Mouse (Mus musculus) hematopoietic stem cell, adult 5-6 weeks (primary cell): Measurements from ENCODE around the gene Tmem260. TPM values are rescaled to one million over a fixed set of nuclear protein-coding genes. Genes with fewer than 3 reads are reported as not detected.

ENCODE experiments used
- ATAC-seq, 2 experiments: fragments of 125-278 bp in 1 of 2; replicated peaks in 1 of 2; 2 replicates each; pipeline ENCODE4 v1.8.0; 2016 to 2017; ENCODE audit warnings: inconsistent platforms in 2 of 2, mild to moderate bottlenecking in 2 of 2, moderate number of reproducible peaks in 2 of 2, low read depth in 1 of 2, moderate TSS enrichment in 1 of 2; ENCODE audit not compliant: low FRiP score in 2 of 2, poor library complexity in 2 of 2, severe bottlenecking in 2 of 2, insufficient read depth in 1 of 2, low TSS enrichment in 1 of 2
- total RNA-seq: library from RNA; stranded (forward); fragments of 172-1452, 232-1000 nt; gene quantifications from 2 replicates; pipeline ENCODE4 v1.2.3, GENCODE M21; 2017

Gene Tmem260
- total RNA-seq, 1 experiment from 2014 or later, result 24.7 TPM

DNA sequence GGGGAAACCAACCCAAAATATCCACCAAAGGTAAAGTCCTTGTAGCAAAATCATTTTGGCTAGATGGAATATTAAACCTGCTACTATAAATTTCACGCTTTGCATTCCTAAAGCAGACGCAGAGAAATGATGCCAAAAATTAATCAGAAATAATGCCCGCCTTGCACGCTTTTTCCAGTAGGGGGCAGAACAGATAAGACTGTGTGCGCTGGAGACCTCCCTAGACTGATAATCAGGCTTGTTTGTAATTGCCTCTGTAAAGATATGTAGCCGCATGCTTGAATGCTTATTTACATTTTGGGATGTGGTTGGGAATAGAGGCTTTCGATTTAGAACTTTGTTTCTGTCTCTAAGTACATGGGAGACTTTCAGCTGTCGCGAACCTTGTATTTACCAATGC lies 78.2 kb downstream of the Tmem260 start:
- 0 out of 4 replicates have a peak, but pooled peaks of 1 of the 2 experiments have one; percentile 27 for ATAC-seq

DNA sequence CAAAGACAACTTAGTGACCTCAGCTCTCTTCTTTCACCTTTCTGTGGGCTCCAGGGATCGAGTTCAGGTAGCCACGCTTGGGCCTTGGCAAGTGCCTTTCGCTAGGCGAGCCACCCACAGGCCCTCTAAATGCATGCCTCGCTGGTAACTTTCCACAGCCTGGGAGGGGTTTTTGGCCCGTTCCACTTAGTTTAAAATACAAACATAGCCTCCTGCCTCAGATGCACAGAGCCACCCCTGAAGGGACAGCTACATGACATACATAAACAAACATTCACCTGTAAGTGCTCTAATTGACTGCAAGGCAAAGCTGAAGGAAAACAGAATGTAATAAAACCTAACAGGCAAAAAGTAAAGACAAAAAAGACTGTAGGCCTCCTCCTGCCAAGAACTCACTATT lies 79.1 kb downstream of the Tmem260 start:
- ATAC-seq, result no peak

DNA sequence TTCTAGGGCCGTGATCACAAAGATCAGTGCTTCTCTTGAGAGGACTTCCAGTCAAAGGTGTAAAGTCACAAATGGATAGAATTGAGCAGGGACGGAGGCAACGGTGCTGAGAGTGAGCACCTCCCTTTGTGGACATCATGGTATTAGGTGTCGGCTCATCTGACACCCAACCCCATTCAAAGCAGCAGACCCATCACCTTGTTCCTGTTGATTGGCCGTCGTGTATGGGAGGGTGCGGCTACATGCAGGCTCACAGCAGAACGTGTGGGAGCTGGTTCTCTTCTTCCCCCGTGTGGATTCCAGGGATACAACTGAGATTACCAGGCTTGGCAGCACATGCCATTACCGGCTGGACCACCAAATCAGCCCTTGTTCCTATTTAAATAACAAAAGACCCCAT lies 84.7 kb downstream of the Tmem260 start:
- no peak for ATAC-seq

DNA sequence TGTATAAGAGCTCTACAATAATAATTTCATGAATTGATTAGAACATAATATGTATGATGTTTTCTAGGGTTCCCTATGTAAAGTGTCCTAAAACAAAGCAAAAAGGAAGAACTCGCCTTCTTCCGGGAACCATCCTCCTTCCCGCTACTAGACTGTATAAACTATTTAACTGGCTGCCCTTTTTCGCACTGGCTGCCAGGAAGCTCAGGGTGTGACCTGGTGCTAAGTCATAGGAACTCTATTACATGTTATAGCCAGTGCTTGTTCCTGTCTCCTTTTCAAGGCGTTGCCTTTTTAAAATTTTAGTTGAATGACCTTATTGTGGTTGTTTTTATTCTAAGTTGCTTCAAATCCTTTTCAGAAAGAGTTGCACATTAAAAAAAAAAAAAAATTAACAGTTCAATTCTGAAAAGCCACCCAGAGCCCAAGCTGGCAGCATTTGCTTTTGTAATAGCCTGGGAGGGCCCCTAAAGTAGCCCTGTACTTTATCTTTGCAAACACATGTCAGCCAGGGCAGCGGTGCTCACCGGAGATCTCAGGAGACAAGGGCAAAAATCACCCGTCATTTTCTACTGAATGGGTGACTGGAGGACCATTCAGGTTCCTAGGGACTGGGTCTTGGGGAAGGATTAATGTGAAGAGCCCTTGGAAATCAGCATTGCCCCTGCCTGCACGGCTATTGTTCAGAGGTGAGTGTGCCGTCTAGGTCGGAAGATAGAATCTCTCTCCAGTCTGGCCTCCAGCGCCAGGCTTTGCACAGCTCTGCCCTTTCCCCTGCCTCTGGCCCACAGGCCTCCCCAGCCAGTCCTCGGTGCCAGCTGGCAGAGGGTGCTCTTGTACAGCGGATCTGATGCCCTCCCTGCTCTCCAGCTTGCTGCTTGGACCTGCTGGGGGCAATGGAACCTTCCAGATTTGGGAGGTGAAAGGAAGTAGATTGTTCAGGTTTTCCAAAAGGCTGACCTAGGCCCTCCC lies 92.2 kb downstream of the Tmem260 start:
- ATAC-seq, result peak in 1 of 2 experiments; percentile 48; a peak in 1 of 4 replicates

DNA sequence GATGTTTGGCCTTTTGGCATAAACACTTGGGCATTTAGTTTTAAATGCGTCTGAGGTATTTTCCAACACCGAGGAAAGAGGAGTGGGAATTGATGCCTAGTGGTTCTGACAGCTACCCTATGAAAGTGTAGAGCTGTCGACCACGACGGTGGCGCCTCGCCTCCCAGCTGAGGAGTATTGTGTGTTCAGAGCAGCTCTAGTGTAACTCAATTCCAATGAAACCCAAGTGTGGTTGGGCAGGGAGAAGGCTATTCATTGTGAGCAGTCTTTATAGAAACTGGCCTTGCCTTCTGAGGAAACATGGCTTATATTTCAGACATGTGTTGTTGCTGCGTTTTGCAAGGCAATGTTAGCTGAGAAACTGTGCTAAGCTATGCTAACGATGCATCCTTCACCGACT lies 99.2 kb downstream of the Tmem260 start:
- ATAC-seq, result no peak

DNA sequence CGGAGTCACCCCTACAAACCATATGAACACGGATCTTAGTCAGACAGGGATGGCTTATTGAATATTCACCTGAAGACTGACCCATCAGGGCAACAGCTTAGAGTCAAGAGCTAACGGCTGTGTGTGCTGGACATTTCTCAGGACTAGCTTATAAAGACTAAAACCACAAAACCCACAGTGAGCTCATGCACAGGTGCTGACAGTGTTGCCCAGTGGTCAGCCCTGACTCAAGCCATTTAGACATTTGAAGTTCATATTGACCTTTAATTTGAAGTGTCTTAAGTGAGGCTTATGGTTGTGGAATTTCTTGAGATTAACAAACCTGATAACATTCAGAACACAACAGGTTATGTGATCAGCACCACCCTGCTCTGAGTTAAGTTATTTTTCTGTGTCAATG lies 100.1 kb downstream of the Tmem260 start:
- no peak for ATAC-seq

DNA sequence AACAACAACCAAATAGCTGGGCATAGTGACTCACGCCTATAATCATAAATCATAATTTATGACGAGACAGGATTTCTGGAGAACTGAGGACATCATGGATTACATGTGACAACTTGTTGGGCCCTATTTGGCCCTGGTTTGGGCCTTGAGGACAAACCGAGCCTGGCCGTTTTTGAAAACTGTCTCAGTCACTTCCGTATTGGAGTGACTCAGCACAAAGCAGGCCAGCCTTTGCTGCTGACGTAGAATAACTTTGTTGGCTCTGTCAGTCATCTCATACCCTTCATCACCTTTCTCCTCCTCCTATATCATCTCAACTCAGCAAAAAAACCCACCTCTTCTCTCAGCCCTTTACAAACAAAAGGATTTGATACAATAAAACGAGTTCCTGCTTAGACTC lies 103.8 kb downstream of the Tmem260 start:
- no peak for ATAC-seq

DNA sequence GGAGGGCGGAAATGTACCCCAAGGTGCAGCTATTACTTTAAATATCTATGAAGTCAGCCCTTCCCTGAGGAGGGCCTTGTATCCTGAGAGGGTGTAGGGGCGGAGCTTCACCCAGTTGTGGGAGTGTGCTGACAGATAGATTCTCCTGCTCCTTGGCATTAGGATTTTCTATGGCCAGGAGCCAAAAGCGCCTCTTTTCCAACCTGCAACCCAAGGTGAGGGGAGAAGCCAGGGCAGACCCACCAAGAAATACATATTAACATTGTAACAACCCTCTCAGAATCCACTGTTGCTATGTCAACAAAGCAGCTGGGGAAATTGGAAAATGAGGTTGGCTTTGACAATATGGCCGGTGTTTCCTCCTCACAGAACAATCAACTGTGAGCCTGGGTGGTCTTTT lies 107.3 kb downstream of the Tmem260 start:
- no peak for ATAC-seq

DNA sequence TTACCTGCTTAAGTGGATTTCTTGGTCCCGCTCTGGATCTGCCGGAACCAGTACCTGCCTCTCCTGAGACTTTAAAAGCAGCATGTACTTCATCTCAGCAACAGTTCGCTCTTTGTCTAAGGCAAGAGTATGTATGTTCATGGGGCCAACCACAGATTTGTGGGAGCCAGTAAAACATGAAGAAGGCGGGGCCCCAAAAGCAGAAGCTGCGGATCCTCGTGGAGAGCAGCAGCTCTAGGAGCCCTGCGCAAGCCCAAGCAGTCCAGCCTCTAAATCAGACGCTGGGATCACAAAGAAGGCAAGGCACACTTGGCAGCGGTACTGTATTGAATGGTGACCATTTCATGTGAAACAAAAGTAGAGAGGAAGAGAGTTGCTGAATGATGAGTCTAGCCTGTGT lies 107.8 kb downstream of the Tmem260 start:
- peak; percentile 86 to 95 for ATAC-seq

DNA sequence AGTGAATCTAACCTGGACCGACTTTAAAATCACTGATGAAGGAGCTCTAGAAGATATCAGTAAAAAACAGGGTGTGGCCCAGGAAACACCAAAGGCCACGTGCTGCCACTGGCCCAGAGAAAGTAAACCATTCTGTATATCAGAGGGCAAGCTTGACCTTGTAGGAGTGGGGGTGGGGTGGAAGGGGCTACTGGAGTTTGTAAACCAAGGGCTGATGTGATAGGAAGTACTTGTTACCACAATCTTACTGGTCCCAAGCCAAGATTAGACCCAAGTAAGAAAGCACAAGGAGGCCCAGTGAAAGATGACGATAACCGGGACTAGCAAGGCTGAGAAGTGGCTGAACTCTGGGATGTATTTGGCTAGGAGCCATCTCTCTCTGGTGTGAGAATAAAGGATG lies 113.1 kb downstream of the Tmem260 start:
- ATAC-seq, result no peak

DNA sequence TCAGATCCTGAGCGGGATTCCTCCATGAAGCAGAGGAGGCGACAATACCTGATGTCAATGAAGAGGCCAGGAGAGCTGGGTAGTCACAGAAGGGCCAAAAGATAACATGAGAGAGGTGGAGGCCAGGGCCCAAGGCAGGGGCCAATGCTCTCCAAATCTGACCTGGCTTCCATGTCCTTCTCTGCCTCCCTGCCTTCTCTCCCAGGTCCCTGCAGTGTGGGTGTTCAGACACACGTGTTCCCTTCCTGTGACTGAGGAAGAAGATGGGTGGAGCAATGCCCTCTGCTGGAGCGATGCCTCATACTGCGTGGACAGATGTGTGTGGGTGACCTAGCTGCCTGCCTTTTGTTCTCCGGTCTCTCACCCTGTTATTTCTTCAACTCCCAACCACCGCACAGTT lies 113.8 kb downstream of the Tmem260 start:
- no peak for ATAC-seq

DNA sequence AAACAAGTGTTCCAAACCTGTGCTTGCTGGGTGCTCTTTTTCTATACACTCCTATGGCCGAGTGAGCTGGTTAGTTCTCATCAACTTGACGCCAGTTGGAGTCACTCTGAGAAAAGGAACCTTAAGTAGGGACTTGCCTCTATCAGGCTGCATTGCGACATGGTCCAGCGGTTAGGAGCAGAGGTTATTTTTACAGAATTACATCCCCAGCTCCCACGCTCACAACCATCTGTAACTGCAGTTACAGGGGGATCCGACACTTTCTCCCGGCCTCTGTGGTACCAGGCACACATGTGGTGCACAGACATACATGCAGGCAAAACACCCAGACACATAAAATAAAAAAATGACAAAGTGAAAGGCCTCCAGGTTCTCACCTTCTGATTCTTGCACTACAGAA lies 120.7 kb downstream of the Tmem260 start:
- no peak for ATAC-seq

Other genes with a start within 250 kb of the Tmem260 start
- not detected in 2 replicates for gene Otx2, start 227.7 kb downstream of the Tmem260 start, total RNA-seq